Mouse (Mus musculus): ENCODE measurements around the gene Rgs6.

- TF ChIP-seq POLR2A (IDR thresholded peaks at IDR 0.05; ENCODE audit: borderline replicate concordance, low read depth, low read length) (no peak), CTCF (IDR thresholded peaks at IDR 0.05; ENCODE audit: low read depth, low read length) (no peak)
Observed at GRCm38 (mm10) chr12:83109891-83110630, 522.0 kb downstream of the Rgs6 start.

Measured in bone marrow macrophage, adult 2 months (primary cell).